Mouse (Mus musculus) thymus, adult 18-20 months (tissue): ENCODE measurements around the gene Szrd1.
"Not testable (repeated sequence)": the region's sequence is repeated elsewhere in the genome, so short reads cannot be mapped to it uniquely, and the experiment has no call there.

Experiments
- DNase-seq, 2 experiments: peaks; one replicate each; pipeline ENCODE4 v3.0.0; 2022; ENCODE audit warnings: mixed read lengths in 2 of 2

The Szrd1 gene

GRCm38 (mm10) chr4:141147112-141148008 lies 7.8 kb upstream of the Szrd1 start, which contains the start of gene Fbxo42:
Fbxo42 (plus strand) TSS chr4:141147913.
- DNase-seq: peak; percentile 87

- DNase-seq: no peak
Observed at GRCm38 (mm10) chr4:141146491-141147033, 7.0 kb upstream of the Szrd1 start.

DNA sequence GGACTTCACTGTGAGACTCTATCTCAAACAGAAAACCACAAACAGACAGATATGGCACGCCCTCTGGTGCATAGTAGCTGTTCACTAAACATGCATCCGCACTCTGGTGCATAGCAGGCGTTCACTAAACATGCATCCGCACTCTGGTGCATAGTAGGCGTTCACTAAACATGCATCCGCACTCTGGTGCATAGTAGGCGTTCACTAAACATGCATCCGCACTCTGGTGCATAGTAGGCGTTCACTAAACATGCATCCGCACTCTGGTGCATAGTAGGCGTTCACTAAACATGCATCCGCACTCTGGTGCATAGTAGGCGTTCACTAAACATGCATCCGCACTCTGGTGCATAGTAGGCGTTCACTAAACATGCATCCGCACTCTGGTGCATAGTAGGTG lies 5.5 kb upstream of the Szrd1 start:
- DNase-seq: not testable (repeated sequence)

DNA sequence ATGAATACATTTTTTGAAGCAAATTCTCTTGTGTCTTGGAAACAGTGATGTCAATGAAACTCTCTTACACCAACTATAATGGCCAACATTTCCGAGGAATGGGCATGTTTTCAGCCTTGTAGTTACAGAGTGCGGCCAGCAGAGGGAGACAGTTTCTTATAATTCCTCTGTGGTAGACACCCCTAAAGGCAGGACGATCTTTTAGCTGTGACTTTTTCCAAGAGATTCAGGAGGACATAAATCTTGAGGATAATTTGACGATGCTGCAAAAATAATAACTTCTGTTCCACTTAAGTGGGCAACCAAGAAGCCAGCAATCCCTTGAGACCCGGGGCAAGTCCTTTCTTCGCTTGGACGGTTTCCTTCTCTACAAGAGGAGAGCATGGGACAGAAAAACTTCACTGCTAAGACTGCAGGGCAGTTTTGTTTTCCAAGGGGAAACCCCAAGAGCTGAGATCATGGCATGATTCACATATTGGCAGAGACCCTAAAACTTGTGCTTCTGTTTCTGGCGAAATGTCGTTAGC lies 2.8 kb upstream of the Szrd1 start:
- peak; percentile 30 to 63 for DNase-seq

DNA sequence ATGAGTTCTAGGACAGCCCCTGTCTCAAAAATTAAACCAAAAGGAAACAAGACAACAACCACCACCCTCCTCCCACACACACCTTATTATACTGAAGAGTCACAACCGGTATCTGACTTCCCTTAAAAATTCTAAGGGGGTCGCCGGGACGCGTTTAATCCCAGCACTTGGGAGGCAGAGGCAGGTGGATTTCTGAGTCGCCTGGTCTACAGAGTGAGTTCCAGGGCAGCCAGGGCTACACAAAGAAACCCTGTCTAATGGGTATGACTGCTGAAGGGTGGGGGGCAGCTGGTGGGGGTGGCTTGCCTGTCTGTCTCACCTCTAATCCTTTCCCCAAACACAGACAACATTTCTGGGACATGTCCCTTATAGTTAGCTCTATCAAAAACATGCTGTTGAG lies 1.4 kb upstream of the Szrd1 start:
- no peak for DNase-seq

GRCm38 (mm10) chr4:141140354-141140753 lies 779 bp upstream of the Szrd1 start:
- not testable (repeated sequence) for DNase-seq

GRCm38 (mm10) chr4:141138425-141139115 lies 1.0 kb downstream of the Szrd1 start:
- no peak for DNase-seq

GRCm38 (mm10) chr4:141137740-141138139 lies 1.8 kb downstream of the Szrd1 start:
- DNase-seq: not testable (repeated sequence)

DNA sequence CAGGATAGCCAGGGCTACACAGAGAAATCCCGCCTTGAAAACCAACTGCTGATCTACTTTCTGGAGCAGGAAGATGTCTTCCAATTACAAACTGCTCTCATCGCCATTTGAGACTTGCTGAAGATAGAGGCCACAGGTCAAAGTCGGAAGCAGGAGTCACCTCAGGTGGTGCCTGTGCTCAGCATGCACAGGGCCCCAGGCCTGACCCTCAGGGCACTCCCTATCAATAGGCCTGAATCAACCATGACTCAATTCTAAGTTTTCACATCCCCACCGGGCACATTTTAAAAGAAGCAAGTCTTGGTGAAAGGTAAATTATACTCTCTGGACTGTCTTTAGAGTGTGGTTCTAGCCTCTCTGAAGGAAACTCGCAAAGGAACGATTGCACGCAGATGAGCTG lies 3.4 kb downstream of the Szrd1 start:
- no peak for DNase-seq

GRCm38 (mm10) chr4:141134751-141135530 lies 4.6 kb downstream of the Szrd1 start:
- no peak for DNase-seq

- no peak for DNase-seq
Observed at GRCm38 (mm10) chr4:141134031-141134441, 5.5 kb downstream of the Szrd1 start.

GRCm38 (mm10) chr4:141133227-141133626 lies 6.3 kb downstream of the Szrd1 start:
- no peak for DNase-seq

DNA sequence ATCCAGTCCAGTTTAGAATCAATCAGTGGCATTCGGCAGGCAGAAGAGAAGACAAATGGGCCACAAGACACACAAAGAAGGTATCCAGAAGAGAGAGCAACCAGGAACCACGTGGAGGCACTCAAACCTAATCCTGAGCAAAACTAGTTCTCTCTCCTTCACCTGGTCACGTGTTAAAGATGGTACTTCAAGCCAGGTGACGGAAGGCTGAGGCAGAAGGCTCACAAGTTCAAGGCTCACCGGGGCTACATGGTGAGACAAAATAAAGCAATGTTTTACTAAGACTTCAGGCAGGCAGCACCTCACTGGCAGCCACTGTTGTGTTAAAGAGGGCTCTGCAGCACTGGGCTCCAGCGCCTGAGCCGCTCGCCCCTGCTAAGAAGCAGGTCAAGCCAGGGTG lies 7.4 kb downstream of the Szrd1 start:
- DNase-seq: no peak

GRCm38 (mm10) chr4:141131531-141132061 lies 8.0 kb downstream of the Szrd1 start:
- DNase-seq: no peak

- no peak for DNase-seq
Observed at GRCm38 (mm10) chr4:141130704-141131342, 8.8 kb downstream of the Szrd1 start.

- DNase-seq: no peak
Observed at GRCm38 (mm10) chr4:141129190-141129710, 10.3 kb downstream of the Szrd1 start.

- DNase-seq: no peak
Observed at GRCm38 (mm10) chr4:141123065-141123464, 16.5 kb downstream of the Szrd1 start.

- no peak for DNase-seq
Observed at GRCm38 (mm10) chr4:141122663-141123062, 16.9 kb downstream of the Szrd1 start.

DNA sequence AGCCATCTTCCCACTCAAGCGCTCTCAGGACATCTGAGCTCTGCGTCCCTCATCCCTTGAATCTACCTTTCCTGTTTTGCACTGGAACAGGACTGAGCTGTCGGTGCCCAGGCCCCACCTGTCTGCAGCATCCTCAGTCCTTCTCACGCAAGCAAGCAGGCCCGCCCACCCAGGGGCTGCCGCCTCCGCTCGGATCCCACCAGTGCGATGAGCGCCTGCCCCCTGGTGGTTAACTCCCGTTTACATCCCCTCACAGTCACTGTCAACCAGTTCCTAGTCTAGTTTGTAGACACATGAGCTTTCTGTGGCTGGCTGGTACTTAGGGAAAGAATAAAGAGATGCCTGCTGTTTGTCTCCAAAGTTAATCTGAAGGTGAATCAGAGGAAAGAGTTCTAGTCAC lies 18.9 kb downstream of the Szrd1 start:
- DNase-seq: no peak

DNA sequence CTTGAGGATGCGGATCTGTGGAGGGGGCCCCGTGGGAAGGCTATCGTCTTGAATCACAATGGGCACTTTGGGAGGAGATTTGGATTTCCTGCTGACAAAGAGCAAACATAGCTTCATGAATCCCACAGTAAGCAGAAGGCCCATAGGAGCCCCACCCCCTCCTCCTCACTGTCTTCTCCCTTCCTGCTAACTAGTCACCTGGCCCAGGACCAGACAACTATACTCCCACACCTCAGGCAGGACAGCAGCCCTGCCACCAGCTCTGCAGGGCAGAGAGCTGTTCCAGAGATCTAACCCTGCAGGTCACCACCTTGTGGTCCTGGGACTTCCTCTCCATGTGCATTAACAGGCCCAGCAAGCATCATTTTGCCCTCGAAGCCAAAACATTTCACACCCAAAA lies 20.9 kb downstream of the Szrd1 start:
- no peak for DNase-seq

DNA sequence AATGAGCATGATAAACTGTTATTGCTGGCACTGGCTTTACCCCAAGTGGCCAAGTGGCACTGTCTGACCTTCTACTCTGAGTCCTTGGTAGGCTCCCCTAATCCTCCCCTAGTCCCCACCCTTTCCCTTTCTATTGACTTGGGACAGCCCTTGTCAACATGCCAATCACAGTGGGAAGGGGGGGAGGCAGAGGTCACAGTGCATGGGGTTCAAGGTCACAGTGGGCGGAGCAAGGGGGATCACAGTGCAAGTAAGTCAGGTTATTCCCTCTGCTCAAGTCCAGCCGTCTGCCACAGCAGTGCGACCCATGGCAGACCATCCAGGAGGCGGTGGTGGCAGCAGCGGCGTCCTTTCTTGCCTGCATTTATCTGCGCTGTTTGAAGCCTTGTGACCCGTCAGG lies 24.2 kb downstream of the Szrd1 start:
- DNase-seq: no peak
